28 mouse cellular contexts compared by ENCODE assay signal in genomic region chr14:12507018-12507417, GRCm38 (mm10).
"Had no signal": no experiment of that assay in that cellular context is flagged by ENCODE, and none has a peak within 500 bp of the region (broad histone marks: within the 10 kb centered on the region; RNA-seq: fewer than 3 reads in every experiment).

No protein-coding gene starts in this region.

- ATAC-seq: hindbrain, embryonic 16.5 days; inflammation-experienced regulatory T-cells, adult 6 months; intestine, embryonic 15.5 days; intestine, postnatal 0 days; liver, postnatal 0 days had no signal

- H3K9me3 ChIP-seq: heart, embryonic 10.5 days; heart, embryonic 12.5 days; hindbrain, embryonic 10.5 days; hindbrain, embryonic 12.5 days; intestine, embryonic 15.5 days; limb, embryonic 10.5 days; limb, embryonic 12.5 days; liver, embryonic 13.5 days; liver, embryonic 15.5 days had no signal

- H3K9ac ChIP-seq: heart, embryonic 12.5 days; hindbrain, embryonic 12.5 days; hindbrain, embryonic 14.5 days; intestine, embryonic 15.5 days; limb, embryonic 12.5 days; liver, embryonic 13.5 days; liver, embryonic 15.5 days; liver, postnatal 0 days had no signal

- H3K4me1 ChIP-seq: heart, embryonic 10.5 days; heart, embryonic 12.5 days; hindbrain, embryonic 10.5 days; hindbrain, embryonic 12.5 days; intestine, embryonic 15.5 days; limb, embryonic 10.5 days; limb, embryonic 12.5 days; liver, embryonic 13.5 days; liver, embryonic 15.5 days had no signal

- H3K4me2 ChIP-seq: heart, embryonic 12.5 days; hindbrain, embryonic 12.5 days; hindbrain, embryonic 14.5 days; intestine, embryonic 15.5 days; limb, embryonic 12.5 days; liver, embryonic 11.5 days; liver, embryonic 13.5 days; liver, embryonic 15.5 days had no signal

- H3K27ac ChIP-seq: gastrocnemius, adult 2 months; heart, embryonic 10.5 days; hindbrain, embryonic 10.5 days; hindbrain, embryonic 12.5 days; hindbrain, embryonic 14.5 days; intestine, embryonic 15.5 days; layer of hippocampus, adult 2 months; limb, embryonic 10.5 days; limb, embryonic 12.5 days; liver, embryonic 13.5 days; liver, embryonic 15.5 days had no signal

- H3K4me3 ChIP-seq: gastrocnemius, adult 2 months; heart, embryonic 10.5 days; heart, embryonic 12.5 days; hindbrain, embryonic 10.5 days; hindbrain, embryonic 12.5 days; intestine, embryonic 15.5 days; layer of hippocampus, adult 2 months; limb, embryonic 10.5 days; limb, embryonic 12.5 days; liver, embryonic 13.5 days; liver, embryonic 15.5 days had no signal

- H3K36me3 ChIP-seq: heart, embryonic 10.5 days; heart, embryonic 12.5 days; hindbrain, embryonic 10.5 days; hindbrain, embryonic 12.5 days; intestine, embryonic 15.5 days; limb, embryonic 10.5 days; limb, embryonic 12.5 days; liver, embryonic 13.5 days; liver, embryonic 15.5 days had no signal

- DNase-seq: gastrocnemius, adult 2 months; gastrocnemius, postnatal 10 days; gastrocnemius, postnatal 25 days; heart, adult 18-20 months; heart, postnatal 10 days; heart, postnatal 4 days; kidney, adult 18-20 months; kidney, adult 8-10 months; kidney, postnatal 10 days; kidney, postnatal 25 days; kidney, postnatal 4 days; liver; liver, embryonic 13.5 days; liver, postnatal 0 days had no signal

- H3K27me3 ChIP-seq: heart, embryonic 12.5 days; hindbrain, embryonic 12.5 days; intestine, embryonic 15.5 days; limb, embryonic 12.5 days; liver, embryonic 13.5 days; liver, embryonic 15.5 days had no signal
